Mouse (Mus musculus): Measurements from ENCODE around the gene Pdzd2. TPM values are rescaled to one million over a fixed set of nuclear protein-coding genes. Genes with fewer than 3 reads are reported as not detected.

Gene Pdzd2
- polyA plus RNA-seq, 1 experiment from 2014 or later: 4.7 TPM

GRCm38 (mm10) chr15:12577054-12577696 lies 162.5 kb downstream of the Pdzd2 start:
- no peaks in the 10 kb centered on the region for H3K9me3 ChIP-seq
- 25% methylated on average over 11 of the region's 11 CpGs for WGBS
- peak; percentile 30 for DNase-seq (ENCODE audit: extremely low spot score, low spot score)
- peak overlapping the region; percentile 69 for H3K27ac ChIP-seq
- H3K36me3 ChIP-seq (replicated peaks): no peaks in the 10 kb centered on the region
- H3K4me3 ChIP-seq: no peak overlapping the region
- H3K27me3 ChIP-seq (ENCODE audit: poor library complexity, severe bottlenecking): no peaks in the 10 kb centered on the region
- H3K4me1 ChIP-seq: peaks cover 16% of the 10 kb centered on the region

GRCm38 (mm10) chr15:12573621-12574020 lies 166.1 kb downstream of the Pdzd2 start:
- Histone ChIP-seq H3K27ac (no peak overlapping the region), H3K4me1 (peaks cover 16% of the 10 kb centered on the region), H3K4me3 (no peak overlapping the region), H3K36me3 (replicated peaks) (no peaks in the 10 kb centered on the region), H3K27me3 (ENCODE audit: poor library complexity, severe bottlenecking) (no peaks in the 10 kb centered on the region), H3K9me3 (no peaks in the 10 kb centered on the region)
- WGBS: 91% methylated on average over 3 of the region's 3 CpGs
- DNase-seq (ENCODE audit: extremely low spot score, low spot score): no peak

DNA sequence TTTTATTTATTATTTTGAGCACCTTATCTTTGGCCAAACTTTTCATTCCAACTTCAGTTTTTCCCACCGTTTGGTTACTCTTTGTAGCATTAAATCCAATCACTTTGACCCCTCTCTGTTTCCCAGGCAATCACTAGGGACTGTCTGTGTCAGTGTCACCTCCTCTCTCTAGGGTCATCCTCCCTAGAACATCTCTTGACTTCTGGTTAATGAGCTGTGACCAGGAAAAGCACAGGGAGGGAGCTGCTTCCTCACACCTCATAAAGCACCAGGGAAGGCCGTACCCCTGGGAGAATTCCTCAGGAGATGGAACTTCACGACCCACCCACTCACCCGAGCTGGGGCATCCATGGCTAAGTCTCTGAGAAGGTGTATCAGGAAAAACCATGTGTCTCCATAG lies 168.6 kb downstream of the Pdzd2 start:
- Histone ChIP-seq H3K4me1 (peaks cover under 1% of the 10 kb centered on the region; the same call in 1 of the 2 replicates), H3K36me3 (replicated peaks) (no peaks in the 10 kb centered on the region), H3K27me3 (ENCODE audit: poor library complexity, severe bottlenecking) (no peaks in the 10 kb centered on the region), H3K4me3 (no peak overlapping the region), H3K9me3 (no peaks in the 10 kb centered on the region), H3K27ac (no peak overlapping the region)
- WGBS: 72% methylated on average over 4 of the region's 4 CpGs
- no peak for DNase-seq (ENCODE audit: extremely low spot score, low spot score)

DNA sequence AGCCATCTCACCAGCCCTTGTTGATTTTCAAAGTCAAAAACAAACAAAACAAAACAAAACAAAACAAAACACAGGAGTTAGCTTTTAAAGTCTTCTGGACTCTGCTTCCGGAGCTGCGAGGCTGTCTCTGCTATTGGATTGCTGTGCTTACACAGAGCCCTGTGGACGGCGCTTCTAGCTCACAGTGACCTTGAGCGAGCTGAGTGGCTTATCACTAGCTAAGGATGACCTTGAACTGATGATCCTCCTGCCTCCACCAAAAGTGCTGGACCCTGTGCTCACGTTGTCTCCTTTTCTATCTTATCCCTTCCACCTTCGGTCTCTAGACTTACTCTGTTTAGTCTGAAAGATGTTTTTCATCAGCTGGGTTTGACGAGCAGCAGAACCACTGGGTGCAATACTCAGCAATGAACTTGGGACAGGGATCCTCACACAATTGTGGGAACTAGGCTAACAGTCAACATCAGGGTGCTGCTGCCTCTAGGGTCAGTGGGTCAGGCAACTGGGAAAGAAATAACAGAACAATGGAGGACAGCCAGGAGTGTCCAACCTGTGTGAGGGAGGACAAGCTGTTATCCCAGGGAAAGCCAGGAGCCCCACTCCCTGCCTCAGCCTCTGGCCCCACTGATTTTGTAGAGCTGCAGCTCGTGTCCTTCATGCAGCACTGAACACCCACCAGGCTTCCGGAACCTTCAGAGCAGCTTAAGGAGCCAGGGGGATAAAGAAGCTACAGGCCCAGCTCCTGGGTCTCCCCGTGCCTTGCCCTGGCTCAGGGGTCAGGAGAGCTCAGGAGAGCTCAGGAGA lies 172.9 kb downstream of the Pdzd2 start:
- 88% methylated on average over 11 of the region's 11 CpGs for WGBS
- Histone ChIP-seq H3K4me1 (no peaks in the 10 kb centered on the region), H3K9me3 (no peaks in the 10 kb centered on the region), H3K36me3 (replicated peaks) (no peaks in the 10 kb centered on the region), H3K27ac (peak overlapping the region; percentile 54; the same call in 1 of the 2 replicates), H3K27me3 (ENCODE audit: poor library complexity, severe bottlenecking) (no peaks in the 10 kb centered on the region), H3K4me3 (no peak overlapping the region)
- DNase-seq (ENCODE audit: extremely low spot score, low spot score): no peak

DNA sequence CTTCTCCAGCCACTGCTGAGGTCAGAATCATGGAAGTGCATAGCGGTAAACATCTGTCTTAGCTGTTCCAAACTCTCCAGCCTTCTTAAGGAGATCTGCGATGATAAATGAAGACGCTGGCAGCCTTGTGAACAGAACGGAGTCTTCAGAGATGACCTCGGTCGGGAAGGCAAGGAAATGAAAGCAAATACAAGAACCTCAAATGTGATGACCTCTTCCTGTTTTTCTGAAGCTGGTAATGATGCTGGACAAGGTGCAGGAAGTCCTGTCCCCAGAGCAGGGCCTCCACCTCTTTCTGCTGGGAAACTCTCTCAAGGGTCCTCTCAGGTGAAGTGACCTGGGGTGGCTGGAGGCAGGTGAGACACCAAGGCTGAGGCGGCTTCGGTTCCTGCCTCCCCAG lies 174.4 kb downstream of the Pdzd2 start:
- 88% methylated on average over 8 of the region's 8 CpGs for WGBS
- H3K27me3 ChIP-seq (ENCODE audit: poor library complexity, severe bottlenecking): no peaks in the 10 kb centered on the region
- 0 out of 2 replicates have a peak, but pooled peaks cover 3% of the 10 kb centered on the region for H3K4me1 ChIP-seq
- no peak overlapping the region for H3K4me3 ChIP-seq
- H3K9me3 ChIP-seq: no peaks in the 10 kb centered on the region
- no peak for DNase-seq (ENCODE audit: extremely low spot score, low spot score)
- H3K36me3 ChIP-seq (replicated peaks): no peaks in the 10 kb centered on the region
- H3K27ac ChIP-seq: no peak overlapping the region

DNA sequence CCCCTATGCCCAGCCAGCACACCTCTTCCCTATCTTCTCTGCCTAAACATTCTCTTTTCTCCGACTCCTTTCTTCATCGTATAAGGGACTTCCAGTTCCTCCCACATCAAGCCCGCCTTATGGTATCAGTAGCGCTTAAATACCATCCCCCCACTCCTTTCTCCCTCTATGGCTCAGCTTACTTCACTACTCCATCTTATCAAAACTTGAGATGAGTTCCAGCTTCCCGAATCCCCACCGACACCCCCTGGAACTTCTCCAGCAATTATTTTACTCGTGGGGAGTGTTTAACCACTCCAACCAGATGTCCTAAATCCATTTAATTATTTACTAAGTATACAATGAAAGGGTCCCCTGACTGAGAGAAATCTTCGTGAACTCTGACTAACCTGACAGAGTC lies 179.2 kb downstream of the Pdzd2 start:
- 83% methylated on average over 8 of the region's 8 CpGs for WGBS

DNA sequence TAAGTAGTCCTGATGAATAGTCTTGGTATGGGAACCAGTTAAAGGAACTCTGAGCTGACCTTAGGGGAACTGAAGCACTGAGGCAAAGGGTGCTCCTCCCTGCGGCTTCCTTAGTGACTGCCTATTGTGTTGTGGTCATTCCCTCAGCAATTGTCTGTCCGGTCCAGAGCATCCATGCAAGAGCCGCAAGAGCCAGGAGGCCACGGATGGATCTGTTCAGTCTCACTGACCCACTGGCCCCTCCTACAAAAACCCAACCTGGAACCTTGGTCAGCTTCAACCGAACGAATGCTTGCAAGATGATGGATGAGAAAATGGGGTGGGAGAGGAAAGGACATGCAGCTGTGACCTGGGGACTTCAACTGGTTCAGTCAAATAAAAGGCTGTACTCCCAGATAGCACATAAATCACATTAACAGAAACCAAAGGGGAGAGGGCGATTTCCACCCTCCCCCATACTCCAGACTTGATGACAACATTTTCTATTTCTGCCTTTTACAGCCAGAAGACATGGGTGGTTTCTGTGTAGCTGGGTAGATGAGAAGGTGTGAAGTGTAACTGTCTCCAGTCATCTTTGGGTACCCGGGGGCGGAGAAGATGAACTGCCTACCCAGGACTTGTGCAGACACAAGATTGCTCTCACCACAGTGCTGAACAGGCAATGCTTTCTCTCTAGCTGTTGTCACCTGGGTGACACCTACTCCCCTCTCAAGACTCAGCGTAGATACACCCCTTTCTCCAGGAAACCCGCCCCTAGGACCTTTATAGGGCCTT lies 181.9 kb downstream of the Pdzd2 start:
- no peak for DNase-seq (ENCODE audit: extremely low spot score, low spot score)

More for the DNA sequence above, 179.2 kb downstream of the Pdzd2 start:
- H3K27me3 ChIP-seq (ENCODE audit: poor library complexity, severe bottlenecking): no peaks in the 10 kb centered on the region
- H3K27ac ChIP-seq: no peak overlapping the region
- H3K4me1 ChIP-seq: 0 out of 2 replicates have a peak, but pooled peaks cover 3% of the 10 kb centered on the region
- no peaks in the 10 kb centered on the region for H3K9me3 ChIP-seq
- no peaks in the 10 kb centered on the region for H3K36me3 ChIP-seq (replicated peaks)
- H3K4me3 ChIP-seq: no peak overlapping the region
- no peak for DNase-seq (ENCODE audit: extremely low spot score, low spot score)

DNA sequence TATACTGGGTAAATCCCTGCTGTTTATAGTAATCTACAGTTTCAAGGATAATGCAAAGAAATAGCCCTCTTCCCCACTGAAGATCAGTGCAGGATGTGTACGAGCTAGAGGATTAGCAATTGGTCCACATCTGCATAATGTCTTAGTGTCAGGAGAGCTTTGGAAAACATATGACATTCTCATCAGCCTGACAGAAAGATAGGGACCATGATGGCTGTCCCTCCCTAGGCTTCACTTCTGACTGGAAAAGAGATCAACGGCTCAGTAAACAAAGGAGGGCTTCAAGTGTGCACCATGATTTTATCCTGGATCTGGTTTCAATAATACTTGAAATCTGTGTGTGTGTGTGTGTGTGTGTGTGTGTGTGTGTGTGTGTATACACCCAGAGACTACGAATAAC lies 186.5 kb downstream of the Pdzd2 start:
- peaks cover 27% of the 10 kb centered on the region for H3K27me3 ChIP-seq (ENCODE audit: poor library complexity, severe bottlenecking)
- no peaks in the 10 kb centered on the region for H3K9me3 ChIP-seq
- DNase-seq (ENCODE audit: extremely low spot score, low spot score): no peak
- 80% methylated on average over 3 of the region's 3 CpGs for WGBS
- peaks cover 24% of the 10 kb centered on the region for H3K4me1 ChIP-seq
- H3K36me3 ChIP-seq (replicated peaks): no peaks in the 10 kb centered on the region
- H3K27ac ChIP-seq: no peak overlapping the region
- no peak overlapping the region for H3K4me3 ChIP-seq

More for the DNA sequence above, 181.9 kb downstream of the Pdzd2 start:
- Histone ChIP-seq H3K9me3 (no peaks in the 10 kb centered on the region), H3K27ac (no peak overlapping the region), H3K4me3 (no peak overlapping the region), H3K4me1 (0 out of 2 replicates have a peak, but pooled peaks cover 3% of the 10 kb centered on the region), H3K27me3 (ENCODE audit: poor library complexity, severe bottlenecking) (no peaks in the 10 kb centered on the region), H3K36me3 (replicated peaks) (no peaks in the 10 kb centered on the region)
- 90% methylated on average over 11 of the region's 11 CpGs for WGBS

DNA sequence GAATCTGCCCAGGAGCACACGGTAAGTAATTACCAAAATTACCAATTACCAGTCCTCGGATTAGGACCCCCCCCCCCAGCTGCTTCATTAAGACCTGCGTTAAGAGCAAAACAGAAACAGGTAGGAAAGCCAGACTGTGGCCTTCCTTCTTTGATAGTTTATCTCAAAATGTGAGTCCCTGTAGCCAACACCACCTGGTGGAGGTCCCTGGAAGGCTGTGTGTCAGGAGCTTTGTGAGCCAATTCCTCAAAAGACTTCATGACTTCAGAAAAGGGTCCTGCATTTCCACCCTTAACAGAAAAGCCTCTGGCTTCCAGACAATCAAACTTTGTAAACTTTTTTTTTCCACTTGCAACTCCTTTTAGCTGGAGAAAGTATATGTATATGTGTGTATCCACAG lies 188.8 kb downstream of the Pdzd2 start:
- H3K36me3 ChIP-seq (replicated peaks): no peaks in the 10 kb centered on the region
- H3K4me3 ChIP-seq: no peak overlapping the region
- peaks cover 28% of the 10 kb centered on the region for H3K4me1 ChIP-seq
- DNase-seq (ENCODE audit: extremely low spot score, low spot score): no peak
- H3K9me3 ChIP-seq: no peaks in the 10 kb centered on the region
- 16% methylated on average over 3 of the region's 3 CpGs for WGBS
- no peak overlapping the region for H3K27ac ChIP-seq
- peaks cover 40% of the 10 kb centered on the region for H3K27me3 ChIP-seq (ENCODE audit: poor library complexity, severe bottlenecking)

DNA sequence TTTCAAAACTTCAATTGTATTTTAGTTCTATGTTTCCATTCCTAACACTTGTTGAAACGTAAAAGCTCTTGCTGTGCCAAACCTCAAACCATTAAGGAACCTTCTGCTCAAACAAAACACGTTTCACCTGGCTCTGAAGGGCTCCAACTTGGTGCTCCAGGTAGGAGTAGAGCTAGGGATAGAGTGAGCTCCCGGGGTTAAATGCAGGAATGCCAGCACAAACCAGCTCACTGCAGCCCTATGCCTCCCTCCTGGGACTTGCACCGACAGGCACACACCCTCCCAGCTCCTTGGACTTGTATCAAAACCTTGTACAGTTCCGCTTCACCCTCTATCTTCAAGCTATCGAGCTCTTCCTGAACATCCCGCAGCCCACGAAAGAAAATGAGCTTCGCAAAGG lies 189.3 kb downstream of the Pdzd2 start:
- Histone ChIP-seq H3K36me3 (replicated peaks) (no peaks in the 10 kb centered on the region), H3K27me3 (ENCODE audit: poor library complexity, severe bottlenecking) (peaks cover 40% of the 10 kb centered on the region), H3K9me3 (no peaks in the 10 kb centered on the region), H3K4me1 (peaks cover 33% of the 10 kb centered on the region), H3K4me3 (peak overlapping the region; percentile 65; the same call in 1 of the 2 replicates), H3K27ac (no peak overlapping the region)
- DNase-seq (ENCODE audit: extremely low spot score, low spot score): no peak
- WGBS: 24% methylated on average over 9 of the region's 9 CpGs

- Histone ChIP-seq H3K4me1 (peaks cover 38% of the 10 kb centered on the region), H3K9me3 (no peaks in the 10 kb centered on the region), H3K4me3 (peak overlapping the region; percentile 65), H3K36me3 (replicated peaks) (no peaks in the 10 kb centered on the region), H3K27ac (peak overlapping the region; percentile 68), H3K27me3 (ENCODE audit: poor library complexity, severe bottlenecking) (peaks cover 40% of the 10 kb centered on the region)
- peak; percentile 25 for DNase-seq (ENCODE audit: extremely low spot score, low spot score)
- WGBS: under 1% methylated on average over 13 of the region's 13 CpGs
These were observed 189.8 kb downstream of the Pdzd2 start for GRCm38 (mm10) chr15:12549919-12550305.

- Histone ChIP-seq H3K4me1 (peaks cover 41% of the 10 kb centered on the region), H3K36me3 (replicated peaks) (no peaks in the 10 kb centered on the region), H3K27me3 (ENCODE audit: poor library complexity, severe bottlenecking) (peaks cover 40% of the 10 kb centered on the region), H3K9me3 (no peaks in the 10 kb centered on the region), H3K4me3 (peak overlapping the region; percentile 65), H3K27ac (peak overlapping the region; percentile 68)
- peak; percentile 50 for DNase-seq (ENCODE audit: extremely low spot score, low spot score)
- under 1% methylated on average over 28 of the region's 28 CpGs for WGBS
These were observed 190.3 kb downstream of the Pdzd2 start for GRCm38 (mm10) chr15:12549271-12549918.

Measured in forebrain, embryonic 10.5 days (tissue).